Mouse (Mus musculus) myocyte (in vitro differentiated cells): ENCODE results near the gene Tlcd2.

ENCODE experiments used
- CEBPB ChIP-seq: IDR thresholded peaks from 2 replicates; pipeline ENCODE4 v1.6.1; 2011; ENCODE audit warnings: mild to moderate bottlenecking, moderate library complexity; ENCODE audit not compliant: poor library complexity, insufficient read depth, severe bottlenecking
- E2F4 ChIP-seq: IDR thresholded peaks from one replicate; pipeline ENCODE4 v1.6.1; 2011; ENCODE audit warnings: mild to moderate bottlenecking, control low read depth, moderate library complexity; ENCODE audit not compliant: insufficient read depth
- MAX ChIP-seq: IDR thresholded peaks from one replicate; pipeline ENCODE4 v1.6.1; 2011; ENCODE audit warnings: low read depth, mild to moderate bottlenecking, control low read depth
- MYOD1 ChIP-seq, 3 experiments: IDR thresholded peaks; one replicate each; pipeline ENCODE4 v1.6.1; 2011; ENCODE audit warnings: control low read depth in 2 of 3, low read depth in 2 of 3, mild to moderate bottlenecking in 2 of 3, moderate library complexity in 1 of 3; ENCODE audit not compliant: insufficient read length in 2 of 3, control insufficient read depth in 1 of 3
- MYOG ChIP-seq, 3 experiments: IDR thresholded peaks; one replicate each; pipeline ENCODE4 v1.6.1; 2011; ENCODE audit warnings: control low read depth in 2 of 3, low read depth in 2 of 3, mild to moderate bottlenecking in 2 of 3; ENCODE audit not compliant: insufficient read length in 2 of 3, control insufficient read depth in 1 of 3, insufficient read depth in 1 of 3
- POLR2A ChIP-seq: IDR thresholded peaks from one replicate; pipeline ENCODE4 v1.6.1; 2011; ENCODE audit warnings: low read depth, mild to moderate bottlenecking, control low read depth, moderate library complexity; ENCODE audit not compliant: insufficient read length
- POLR2AphosphoS2 ChIP-seq: IDR thresholded peaks from one replicate; pipeline ENCODE4 v1.6.1; 2011; ENCODE audit warnings: low read depth, control low read depth; ENCODE audit not compliant: insufficient read length
- REST ChIP-seq: IDR thresholded peaks from one replicate; pipeline ENCODE4 v1.6.1; 2011; ENCODE audit warnings: mild to moderate bottlenecking, control low read depth, moderate library complexity; ENCODE audit not compliant: insufficient read depth, insufficient read length

- no peak for TF ChIP-seq POLR2A
- no peak for TF ChIP-seq MYOD1 (IDR thresholded peaks at IDR 0.05; ENCODE audit: control insufficient read depth in 1 of 3, insufficient read length in 2 of 3, low read depth in 2 of 3)
- TF ChIP-seq MYOG (IDR thresholded peaks at IDR 0.05; ENCODE audit: control insufficient read depth in 1 of 3, insufficient read depth in 1 of 3, insufficient read length in 2 of 3, low read depth in 2 of 3): no peak
- no peak for TF ChIP-seq REST
- no peak for TF ChIP-seq POLR2AphosphoS2
- no peak for TF ChIP-seq MAX
- TF ChIP-seq CEBPB: no peak
- TF ChIP-seq E2F4: no peak
Observed at GRCm38 (mm10) chr11:75519834-75520633, 58.5 kb downstream of the Tlcd2 start.
